Mouse (Mus musculus): ENCODE measurements around the gene Ifna16.

The Ifna16 gene

DNA sequence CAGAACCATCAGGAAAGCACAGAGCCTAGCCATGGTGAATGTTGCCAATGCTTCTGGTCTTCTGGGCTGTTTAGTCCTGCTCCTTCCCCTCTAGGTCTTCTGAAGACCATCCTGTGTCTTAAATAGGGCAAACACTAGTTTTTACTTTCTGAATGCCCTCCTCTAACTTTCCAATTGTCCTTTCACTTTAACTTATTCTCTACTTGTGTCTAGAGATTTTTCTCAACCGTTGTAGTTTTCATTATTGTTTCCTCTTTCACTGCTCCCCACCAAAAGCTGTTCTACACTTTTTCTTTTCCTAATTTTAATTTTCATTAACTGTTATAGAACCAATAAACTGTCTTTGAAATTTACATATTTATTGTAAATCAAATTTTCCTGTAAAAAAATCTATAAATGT is at the start of gene Ifna16:
Ifna16 (minus strand) TSS at position 101 of the 400 bp plus-strand sequence.
- no peak for DNase-seq (ENCODE audit: low read depth, low spot score)

DNA sequence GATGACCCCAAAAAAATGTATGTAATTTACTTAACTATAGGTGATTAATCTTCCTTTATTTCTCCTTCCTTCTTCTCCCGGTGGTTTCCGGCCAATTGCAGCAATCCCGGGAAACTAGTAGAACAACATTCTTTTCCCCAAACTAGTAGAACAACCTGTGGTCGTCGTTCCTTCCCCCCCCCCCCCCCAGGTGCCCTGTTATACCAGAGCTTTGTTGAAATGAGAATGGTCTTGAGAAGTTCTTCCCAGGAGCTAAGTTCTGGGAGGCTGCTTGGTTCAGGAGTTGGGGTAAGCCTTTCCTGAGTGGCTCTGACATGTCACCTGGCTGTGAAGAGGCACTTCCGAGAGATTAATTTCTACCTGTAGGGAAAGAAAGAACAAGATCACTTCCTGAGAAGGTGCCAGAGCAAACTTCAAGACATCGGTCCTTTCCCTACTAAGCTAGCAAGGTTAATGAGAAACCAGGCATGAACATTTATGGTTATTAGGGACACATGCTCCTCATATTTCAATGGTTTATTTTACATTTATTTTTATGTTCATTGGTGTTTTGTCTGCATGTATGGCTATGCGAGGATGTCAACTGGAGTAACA is 46.9 kb upstream of the Ifna16 start:
- no peak for DNase-seq (ENCODE audit: low read depth, low spot score)

DNA sequence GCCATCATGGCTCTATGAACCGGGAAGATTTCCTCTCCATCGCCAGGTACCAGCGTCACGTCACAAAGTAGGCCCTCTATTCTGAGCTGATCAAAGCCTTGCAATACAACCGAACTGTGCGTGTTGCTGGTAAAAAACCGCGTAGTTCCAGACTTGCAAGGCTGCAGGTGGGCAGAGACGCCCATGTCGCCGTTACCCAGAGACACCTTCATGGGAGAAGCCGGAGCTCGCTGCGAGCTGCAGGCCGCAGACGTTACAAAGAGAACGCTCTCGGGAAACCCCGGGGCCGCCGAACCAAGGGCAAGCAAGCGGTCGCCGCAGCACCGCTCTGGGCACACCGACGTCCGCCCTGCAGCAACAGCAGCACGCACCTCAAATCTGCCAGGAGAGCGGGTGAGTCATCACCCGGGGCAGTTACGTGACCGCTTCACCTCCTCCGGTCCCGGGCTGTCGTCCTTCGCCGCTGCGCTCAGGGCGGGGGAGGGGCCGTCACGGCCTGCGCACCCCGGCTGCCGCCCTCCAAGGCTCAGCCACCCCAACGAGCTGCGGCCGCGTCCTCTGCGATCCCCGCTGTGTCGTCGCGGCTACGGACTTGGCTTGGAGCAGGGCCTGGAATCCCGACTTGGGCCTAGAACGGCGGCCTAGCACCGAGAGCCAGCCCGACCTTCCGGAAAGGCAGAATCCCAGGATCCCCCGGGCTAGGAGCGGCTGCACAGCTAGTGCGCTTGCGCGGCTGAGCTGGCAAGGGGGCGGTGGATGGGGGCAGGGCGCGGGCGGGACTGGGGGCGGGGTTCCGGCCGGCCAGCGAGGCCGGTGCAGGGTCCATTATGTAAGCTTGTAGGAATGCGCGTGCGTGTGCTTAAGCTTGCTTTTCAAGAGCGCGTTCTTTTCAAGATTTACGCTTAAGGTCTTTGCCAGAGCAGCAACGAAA is 45.3 kb upstream of the Ifna16 start, which contains the start of the genes Gm26566 and Klhl9:
Gm26566 (plus strand) TSS at position 15 of the 931 bp plus-strand sequence.
Klhl9 (minus strand) TSS at position 675 of the 931 bp plus-strand sequence.
- DNase-seq (ENCODE audit: low read depth, low spot score) = peak; percentile 90

DNA sequence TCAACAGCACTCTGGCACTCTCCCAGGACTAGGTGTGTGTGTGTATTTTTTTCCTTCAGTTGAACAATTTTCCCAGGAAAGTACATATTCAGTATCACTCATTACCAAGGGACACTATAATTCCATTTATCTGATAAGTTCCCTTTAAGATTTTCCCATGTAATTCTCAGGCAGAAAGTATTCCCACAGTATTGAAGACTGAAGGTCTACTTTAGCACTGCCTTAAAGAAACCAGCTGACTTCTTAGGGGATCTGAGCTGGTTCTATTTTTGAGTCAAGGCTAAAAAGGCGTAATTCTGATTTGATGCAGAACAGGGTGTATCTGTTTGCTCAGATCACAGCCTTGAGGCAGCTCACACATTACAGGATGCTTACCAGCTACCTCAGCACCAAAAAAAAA is 42.0 kb upstream of the Ifna16 start:
- no peak for DNase-seq (ENCODE audit: low read depth, low spot score)

DNA sequence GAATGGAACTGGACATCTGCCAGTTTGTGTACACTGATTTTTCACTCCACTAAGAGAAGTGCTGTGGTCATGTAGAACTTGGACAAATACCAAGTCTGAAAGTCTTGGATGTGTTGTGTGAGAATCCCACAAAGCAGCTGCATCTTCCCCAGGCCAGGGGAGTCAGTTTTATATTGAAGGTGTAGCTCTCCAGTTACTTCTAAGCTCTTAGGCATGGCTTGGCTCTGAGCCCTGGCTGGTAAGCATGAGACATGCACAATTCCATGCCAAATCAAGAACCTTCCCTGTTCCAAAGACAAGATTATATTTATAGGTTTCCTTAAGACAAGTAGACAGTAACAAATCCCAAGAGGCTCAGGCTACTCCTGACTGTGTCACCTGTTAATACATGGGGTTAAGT is 38.3 kb upstream of the Ifna16 start:
- DNase-seq (ENCODE audit: low read depth, low spot score) = no peak

DNA sequence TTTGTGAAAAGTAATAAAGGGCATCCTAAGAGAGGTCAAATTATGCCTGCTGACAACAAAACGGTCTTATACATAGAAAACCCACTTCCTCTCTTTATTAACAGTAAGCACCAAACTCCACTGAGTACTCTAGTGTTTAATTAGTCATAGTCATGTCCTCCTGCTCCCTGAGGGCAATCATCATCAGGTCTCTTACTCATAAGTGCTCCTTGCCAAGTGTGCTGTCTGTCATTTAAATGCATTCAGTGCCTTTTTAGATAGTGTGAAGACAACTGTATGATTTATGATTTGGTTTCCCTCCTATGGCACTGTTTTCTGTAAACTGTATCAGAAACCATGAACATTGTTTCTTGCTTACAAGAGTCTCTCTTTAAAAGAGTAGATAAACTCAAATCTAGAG is 37.6 kb upstream of the Ifna16 start:
- DNase-seq (ENCODE audit: low read depth, low spot score) = no peak

DNA sequence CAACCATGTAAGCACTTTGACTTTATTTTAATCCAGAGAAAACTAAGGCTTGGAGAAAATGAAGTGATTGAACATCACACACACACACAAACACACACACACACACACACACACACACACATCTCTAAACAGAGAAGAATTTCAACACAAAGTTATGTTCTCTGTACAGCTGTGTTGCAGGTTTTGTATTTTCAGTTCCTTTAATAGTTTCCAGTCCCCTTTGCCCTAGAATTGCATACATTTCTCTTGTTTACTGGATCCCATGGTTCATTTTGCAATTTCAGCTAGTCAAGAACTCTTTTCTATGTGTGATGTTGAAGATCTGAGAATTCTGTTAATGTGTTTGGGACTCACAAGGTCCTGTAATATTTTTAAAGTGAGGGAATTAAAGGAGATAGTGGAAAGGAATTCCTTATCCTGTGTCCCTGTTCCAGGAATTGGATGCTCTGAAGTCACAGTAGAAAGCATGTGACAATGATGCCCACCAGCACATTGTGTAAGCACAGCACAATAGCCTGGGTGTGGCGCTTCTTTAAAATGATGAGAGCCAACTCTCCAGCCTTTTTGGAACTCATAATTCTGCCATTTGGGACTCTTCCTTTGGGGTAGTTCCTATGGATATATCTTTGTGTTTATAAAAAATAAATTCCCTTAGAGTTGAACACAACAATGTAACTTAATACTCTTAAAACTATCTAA is 30.6 kb upstream of the Ifna16 start:
- no peak for DNase-seq (ENCODE audit: low read depth, low spot score)

DNA sequence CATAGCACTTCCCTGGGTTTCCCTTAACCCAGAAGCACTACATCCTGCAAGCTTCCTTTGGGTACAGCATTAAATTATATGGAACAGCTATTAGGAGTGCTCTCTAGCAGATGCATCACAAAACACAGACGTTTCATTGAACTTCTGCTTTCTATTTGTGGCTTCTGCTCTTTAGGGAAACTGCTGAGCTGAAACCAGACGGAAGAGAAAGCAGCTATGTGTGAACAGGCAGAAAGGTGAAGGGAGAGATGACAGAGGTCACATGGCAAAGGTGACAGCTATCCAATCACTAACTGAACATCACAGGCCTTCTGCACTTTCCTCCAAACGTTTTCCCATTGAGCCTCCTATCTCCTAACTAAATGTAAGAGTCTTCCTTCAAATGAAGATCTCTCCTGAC is 29.2 kb upstream of the Ifna16 start:
- no peak for DNase-seq (ENCODE audit: low read depth, low spot score)

DNA sequence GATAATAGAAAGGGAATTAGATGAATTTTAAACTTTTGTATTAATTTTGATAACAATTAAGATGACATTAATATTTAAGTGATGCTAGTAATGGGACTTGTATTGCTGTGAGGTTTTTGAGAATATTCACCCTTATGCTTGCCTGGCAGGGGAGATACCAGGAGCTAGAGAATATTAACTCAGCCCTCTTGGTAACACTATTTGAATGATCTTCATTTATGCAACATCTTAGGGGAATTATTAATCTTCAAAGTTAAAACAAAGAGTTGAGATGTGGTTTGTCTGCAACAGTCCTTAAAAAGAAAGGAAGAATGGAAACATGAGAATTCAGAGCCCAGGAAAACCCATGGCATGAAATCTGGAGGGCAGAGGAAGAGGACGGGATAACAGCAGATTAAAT is 22.6 kb upstream of the Ifna16 start:
- no peak for DNase-seq (ENCODE audit: low read depth, low spot score)

DNA sequence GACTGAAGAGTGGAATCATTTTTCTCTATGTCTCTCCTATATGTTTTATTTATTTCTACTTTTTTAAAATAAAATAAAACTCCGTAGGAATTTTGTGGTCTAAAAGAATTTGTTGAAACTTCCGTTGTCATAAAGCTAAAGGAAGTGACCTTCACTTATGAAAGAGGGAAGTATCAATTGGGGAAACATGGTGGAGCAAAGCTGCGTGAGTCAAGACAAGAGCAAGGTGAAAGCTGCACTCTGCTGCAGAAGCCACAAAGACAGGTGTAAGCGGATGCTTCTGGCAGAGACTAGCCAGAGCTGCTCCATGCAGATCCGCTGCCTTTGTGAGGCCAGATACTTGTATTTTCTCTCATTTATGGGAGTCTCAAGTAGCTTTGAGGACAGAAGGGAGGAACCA is 22.1 kb upstream of the Ifna16 start:
- DNase-seq (ENCODE audit: low read depth, low spot score) = no peak

DNA sequence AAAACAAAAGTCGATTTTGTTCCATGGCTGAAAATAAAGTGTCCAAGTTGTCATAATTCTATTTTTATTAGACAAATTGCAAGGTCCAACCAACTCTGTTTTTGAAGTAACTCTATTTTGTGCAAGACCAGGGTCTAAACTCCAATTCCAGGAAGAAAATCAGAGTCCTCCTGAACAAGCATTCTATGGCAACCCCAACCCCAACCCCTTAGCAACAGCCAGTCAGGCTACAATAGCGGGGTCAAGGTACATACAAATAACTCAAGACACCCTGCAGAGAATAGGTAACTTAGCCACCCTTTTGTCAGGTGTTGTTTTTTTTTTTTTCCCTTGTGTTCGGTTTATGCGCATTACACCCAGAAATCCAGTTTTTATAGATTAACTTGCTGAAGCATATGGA is 21.0 kb upstream of the Ifna16 start:
- DNase-seq (ENCODE audit: low read depth, low spot score) = no peak

DNA sequence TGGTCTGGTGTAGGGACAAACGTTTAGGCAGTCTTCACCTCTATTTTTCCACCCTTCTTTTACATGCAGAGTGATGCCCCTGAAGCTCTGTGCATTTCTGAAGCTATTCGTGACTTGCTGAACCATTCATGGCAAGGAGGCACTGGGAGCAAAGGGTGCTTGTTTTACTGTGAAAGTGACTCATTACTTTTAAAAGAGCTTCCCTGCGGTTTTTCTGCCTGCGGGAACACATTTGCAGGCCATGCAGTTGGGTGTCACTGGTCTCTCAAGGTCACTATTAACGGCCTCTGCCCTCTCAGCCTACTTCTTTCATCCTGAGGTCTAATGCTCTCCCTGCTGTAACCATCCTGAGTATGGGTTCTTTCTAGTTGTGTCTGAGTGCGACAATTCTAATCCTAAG is 20.4 kb upstream of the Ifna16 start:
- DNase-seq (ENCODE audit: low read depth, low spot score) = no peak

DNA sequence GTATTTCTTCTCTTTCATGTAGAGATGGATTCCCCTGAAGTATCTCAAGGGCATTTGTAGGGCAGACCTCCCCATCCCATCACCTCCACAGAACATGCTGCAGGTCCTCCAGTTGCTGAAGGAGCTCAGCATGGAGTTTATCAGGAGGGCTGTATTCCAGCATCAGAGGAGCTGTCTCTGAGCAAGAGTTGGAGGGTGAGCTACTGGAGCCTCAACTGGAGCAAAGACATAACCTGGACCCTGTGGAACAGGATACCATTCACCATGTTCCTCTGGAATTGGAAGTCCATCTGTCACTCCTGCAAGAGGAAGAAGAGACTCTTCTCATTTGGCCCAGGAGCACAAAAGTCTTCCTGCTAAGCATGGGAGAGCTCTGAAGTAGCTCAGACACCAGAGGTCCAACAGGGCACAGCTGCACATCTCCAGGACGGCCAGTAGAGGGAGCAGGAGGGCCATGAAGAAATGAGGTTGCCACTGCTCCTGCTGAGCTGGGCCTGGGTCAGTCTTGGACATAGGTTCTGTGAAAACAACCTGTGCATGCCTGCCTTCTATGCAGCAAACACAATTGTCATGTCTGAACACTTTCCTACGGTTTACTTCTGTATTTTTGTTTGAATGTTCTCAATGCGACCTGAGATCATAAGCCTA is 19.6 kb upstream of the Ifna16 start:
- DNase-seq (ENCODE audit: low read depth, low spot score) = peak; percentile 65

DNA sequence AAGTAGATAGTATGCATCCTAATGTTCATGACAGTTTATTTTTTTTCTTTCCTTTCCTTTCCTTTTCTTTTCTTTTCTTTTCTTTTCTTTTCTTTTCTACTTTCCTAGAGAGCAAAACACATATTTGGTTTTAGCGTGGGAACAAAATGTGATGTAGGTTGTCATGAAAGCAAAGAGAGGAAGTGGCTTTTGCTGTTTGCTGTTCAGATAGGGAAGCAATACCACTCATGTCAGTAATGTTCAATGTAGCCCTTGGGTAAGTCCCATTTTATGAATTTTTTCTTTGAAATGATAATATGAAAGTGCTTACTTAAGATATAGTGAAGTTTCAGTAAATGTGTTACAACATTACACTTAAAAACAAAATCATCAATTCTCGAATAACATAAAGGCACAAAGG is 16.7 kb upstream of the Ifna16 start:
- DNase-seq (ENCODE audit: low read depth, low spot score) = no peak

DNA sequence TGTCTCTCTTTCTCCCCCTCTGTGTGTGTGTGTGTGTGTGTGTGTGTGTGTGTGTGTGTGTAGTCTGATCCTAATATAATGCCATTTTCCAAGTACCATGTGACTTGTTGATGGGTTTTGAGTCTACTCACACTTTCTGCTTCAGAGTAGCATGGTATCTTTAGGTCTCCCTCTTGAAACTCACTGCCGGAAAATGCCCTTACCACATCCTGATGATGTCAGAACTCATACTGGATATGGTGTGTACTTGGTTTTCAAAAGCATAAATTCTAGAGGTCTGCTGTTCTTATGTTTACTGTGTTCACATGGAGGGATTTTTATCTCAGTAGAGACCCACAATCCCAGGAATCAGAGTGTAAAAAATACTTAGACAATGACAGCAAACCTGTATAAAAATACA is 15.8 kb upstream of the Ifna16 start:
- DNase-seq (ENCODE audit: low read depth, low spot score) = no peak

DNA sequence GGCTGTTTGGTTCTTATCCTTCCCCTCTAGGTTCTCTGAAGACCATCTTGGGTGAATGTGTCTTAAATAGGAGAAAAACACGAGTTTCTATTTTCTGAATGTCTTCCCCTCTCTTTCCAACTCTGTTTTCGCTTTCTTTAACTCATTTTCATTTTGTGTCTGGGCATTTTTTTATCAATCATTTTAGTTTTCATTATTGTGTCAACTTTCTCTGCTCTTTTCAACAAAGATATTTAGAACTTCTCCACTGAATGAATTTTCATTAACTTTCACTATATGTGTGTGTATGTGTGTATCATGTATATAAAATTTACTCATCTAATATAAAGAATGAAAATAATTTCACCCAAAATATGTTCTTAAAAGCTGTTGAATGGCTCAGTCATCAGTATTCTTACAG is 14.5 kb upstream of the Ifna16 start, which contains the start of gene Ifnab:
Ifnab (minus strand) TSS at position 101 of the 400 bp plus-strand sequence.
- no peak for DNase-seq (ENCODE audit: low read depth, low spot score)

DNA sequence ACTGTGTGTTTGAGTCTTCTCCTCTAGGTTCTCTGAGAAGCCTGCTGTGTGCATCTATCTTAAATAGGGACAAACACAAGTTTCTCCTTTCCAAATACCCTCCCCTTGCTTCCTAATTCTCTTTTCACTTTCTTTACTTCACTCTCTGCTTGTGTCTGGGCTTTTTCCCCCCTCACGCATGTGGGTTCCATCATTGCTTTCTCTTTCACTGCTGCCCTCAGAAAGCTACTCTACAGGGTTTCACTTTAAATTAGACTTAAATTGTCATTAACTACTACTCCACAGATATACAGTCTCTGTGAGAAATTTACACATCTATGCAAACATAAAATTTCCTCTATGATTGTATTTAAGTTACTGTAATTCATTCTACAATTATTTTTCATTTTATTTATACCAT is 7.1 kb upstream of the Ifna16 start, which contains the start of gene Ifna2:
Ifna2 (minus strand) TSS at position 101 of the 400 bp plus-strand sequence.
- no peak for DNase-seq (ENCODE audit: low read depth, low spot score)

DNA sequence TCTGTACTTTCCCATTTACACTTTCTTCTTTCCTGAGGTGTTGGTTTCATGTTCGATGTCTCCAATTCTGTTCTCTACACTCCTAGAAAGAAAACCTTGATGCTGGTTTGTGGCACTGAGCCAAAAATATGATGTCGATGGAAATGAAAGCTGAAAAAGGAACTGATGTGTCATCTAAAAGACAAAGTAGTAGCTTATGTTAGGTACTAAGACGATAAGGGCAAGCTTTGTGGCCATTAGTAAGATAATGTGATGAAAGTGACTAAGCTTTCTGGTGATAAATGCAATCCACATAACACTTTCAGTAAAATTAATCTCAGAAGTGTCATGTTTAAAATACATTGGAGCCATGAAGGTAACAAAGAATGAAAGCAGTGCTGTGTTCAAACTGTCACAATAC is 4.6 kb upstream of the Ifna16 start:
- DNase-seq (ENCODE audit: low read depth, low spot score) = no peak

DNA sequence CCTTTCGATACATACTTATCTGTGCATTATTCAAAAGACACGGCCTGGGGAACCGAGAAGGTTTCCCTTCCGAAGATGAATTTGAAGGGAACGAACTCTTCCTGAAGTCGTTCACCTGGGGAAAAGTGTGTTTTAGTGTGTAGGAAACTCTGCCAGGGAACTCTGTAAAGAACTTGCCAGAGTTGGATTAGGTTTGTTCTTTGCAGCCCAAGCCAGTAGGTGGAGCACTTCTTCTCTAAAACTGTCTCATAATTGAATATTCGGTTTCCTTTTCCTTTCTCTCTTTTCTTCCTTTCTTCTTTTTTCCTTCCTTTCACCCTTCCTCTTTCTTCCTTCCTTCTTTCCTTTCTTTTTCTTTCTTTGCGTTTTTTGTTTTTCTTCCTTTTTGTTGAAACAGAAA is 3.6 kb upstream of the Ifna16 start:
- peak; percentile 21 for DNase-seq (ENCODE audit: low read depth, low spot score)

DNA sequence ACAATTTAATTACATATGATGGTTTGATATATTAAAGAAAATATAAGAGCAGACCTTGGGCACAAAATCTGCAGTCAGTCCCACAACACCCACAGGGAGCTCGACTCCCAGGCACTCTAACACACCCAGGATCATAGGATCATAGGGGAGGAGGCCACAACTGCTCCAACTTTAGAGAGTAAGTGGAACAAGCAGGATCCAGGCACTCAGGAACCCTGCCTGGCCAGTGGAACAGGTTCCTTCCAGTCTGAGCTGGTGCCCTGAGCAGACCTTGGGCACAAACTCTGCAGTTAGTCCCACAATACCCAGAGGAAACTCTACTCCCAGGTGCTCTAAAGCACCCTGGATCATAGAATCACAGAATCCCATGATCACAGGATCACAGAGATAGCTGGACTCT is 21.3 kb downstream of the Ifna16 start:
- DNase-seq (ENCODE audit: low read depth, low spot score) = no peak

DNA sequence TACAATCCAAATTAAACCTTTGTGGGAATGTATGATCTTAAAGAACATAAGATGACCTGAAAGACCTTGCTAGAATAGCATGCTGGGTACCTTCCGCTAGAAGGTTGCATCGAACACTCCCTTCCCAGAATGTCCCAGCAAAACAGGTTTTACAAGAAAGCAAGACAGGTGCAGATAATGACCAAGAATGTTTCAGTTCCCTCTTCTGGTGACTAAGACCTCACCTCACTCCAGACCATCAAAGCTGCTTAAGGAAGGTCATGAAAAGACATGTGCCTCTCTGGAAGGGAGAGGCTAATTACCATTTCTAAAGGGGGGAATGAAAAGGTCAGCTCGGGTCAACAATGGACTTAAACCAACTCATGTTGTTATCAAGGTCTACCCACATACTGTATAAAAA is 23.1 kb downstream of the Ifna16 start:
- DNase-seq (ENCODE audit: low read depth, low spot score) = peak; percentile 85

DNA sequence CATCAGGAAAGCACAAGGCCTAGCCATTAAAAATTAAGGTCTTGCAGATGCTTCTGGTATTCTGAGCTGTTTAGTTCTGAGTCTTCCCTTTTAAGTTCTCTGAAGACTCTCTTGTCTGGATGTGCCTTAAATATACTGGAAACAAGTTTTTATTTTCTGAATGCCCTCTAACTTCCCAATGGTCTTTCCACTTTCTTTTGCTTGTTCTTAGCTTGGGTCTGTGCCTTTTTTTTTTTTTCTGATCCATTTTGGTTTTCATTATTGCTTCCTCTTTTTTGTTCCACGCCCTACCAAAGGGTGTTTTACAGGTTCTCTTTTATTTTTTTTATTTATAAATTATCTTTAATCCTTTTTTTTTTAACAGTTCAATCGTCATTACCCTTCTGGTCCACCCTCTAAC is 32.4 kb downstream of the Ifna16 start, which contains the start of gene Ifna13:
Ifna13 (minus strand) TSS at position 101 of the 400 bp plus-strand sequence.
- no peak for DNase-seq (ENCODE audit: low read depth, low spot score)

Data from R1 (cell line).